Mouse (Mus musculus): Measurements from ENCODE around the gene Uba6.

GRCm38 (mm10) chr5:86191356-86191755 lies 18.8 kb upstream of the Uba6 start:
- TF ChIP-seq CTCF (IDR thresholded peaks at IDR 0.05; ENCODE audit: control insufficient read depth, insufficient read depth, insufficient read length) (no peak), CEBPB (IDR thresholded peaks at IDR 0.05; ENCODE audit: low read depth) (no peak), USF1 (IDR thresholded peaks at IDR 0.05; ENCODE audit: low read depth) (no peak), MAX (IDR thresholded peaks at IDR 0.05) (no peak), FOSL1 (IDR thresholded peaks at IDR 0.05; ENCODE audit: insufficient read depth, low read length, poor library complexity, severe bottlenecking) (no peak), MYOG (IDR thresholded peaks at IDR 0.05; ENCODE audit: control insufficient read depth, extremely low read depth, insufficient read length) (no peak)
